9 mouse cellular contexts compared by ENCODE assay signal in the genomic region with DNA sequence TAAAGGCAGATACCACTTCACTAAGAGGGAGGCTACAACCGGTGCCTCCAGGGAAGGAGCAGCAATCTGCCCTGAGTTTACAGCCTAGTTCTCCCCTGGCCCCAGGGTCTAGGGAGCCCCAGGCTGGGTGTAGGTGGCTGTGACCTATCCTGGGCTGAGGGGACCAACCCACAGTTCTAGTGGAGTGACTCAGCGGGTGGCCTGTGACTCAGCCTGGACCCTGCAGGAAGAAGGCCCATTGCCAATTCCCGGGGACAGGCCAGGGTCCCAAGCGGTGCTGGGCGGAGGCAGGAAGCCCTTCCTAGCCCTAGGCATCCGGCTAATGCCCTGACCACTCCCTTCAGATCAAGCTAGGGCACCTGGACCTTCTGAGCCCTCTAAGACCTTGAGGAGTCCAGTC. TPM values are rescaled to one million over a fixed set of nuclear protein-coding genes. Genes with fewer than 3 reads are reported as not detected.
A peak's percentile ranks its signal among the peaks of the same experiment; 100 is the strongest.
DNase-seq lines count a peak whose midpoint lies in the region; ATAC-seq and TF ChIP-seq lines count a peak whose summit lies in the region.
"Had no signal": no experiment of that assay in that cellular context is flagged by ENCODE, and none has a peak within 500 bp of the region (broad histone marks: within the 10 kb centered on the region; RNA-seq: fewer than 3 reads in every experiment).

No protein-coding gene starts in this region.

- H3K9ac ChIP-seq in heart, postnatal 0 days (replicated peaks; ENCODE audit: low read depth, low read length), result no peak overlapping the region
- no peak overlapping the region for H3K9ac ChIP-seq in liver, embryonic 11.5 days (ENCODE audit: low read depth, low read length)
- H3K9ac ChIP-seq in stomach, embryonic 16.5 days (ENCODE audit: low read length), result peak overlapping the region; percentile 53; the same call in 1 of the 2 replicates

- 0 out of 2 replicates have a peak overlapping the region, but pooled peaks have one; percentile 0 for H3K27ac ChIP-seq in heart, postnatal 0 days (ENCODE audit: low read depth)
- no peak overlapping the region for H3K27ac ChIP-seq in liver, embryonic 11.5 days (ENCODE audit: low read depth, low read length)
- H3K27ac ChIP-seq in stomach, embryonic 16.5 days (ENCODE audit: low read length), result peak overlapping the region; percentile 60

- no peak for TF ChIP-seq CTCF in heart, postnatal 0 days (IDR thresholded peaks at IDR 0.05; ENCODE audit: low read depth)

- peaks cover 11% of the 10 kb centered on the region for H3K9me3 ChIP-seq in megakaryocyte, embryonic 14.5 days
- peaks cover 3% of the 10 kb centered on the region; the same call in 1 of the 2 replicates for H3K9me3 ChIP-seq in heart, postnatal 0 days (replicated peaks; ENCODE audit: control insufficient read depth, low read length)
- no peaks in the 10 kb centered on the region; the same call in 1 of the 2 replicates for H3K9me3 ChIP-seq in liver, embryonic 11.5 days (ENCODE audit: control insufficient read depth, low read length)
- H3K9me3 ChIP-seq in stomach, embryonic 16.5 days (replicated peaks; ENCODE audit: control insufficient read depth, low read length), result no peaks in the 10 kb centered on the region

- H3K27me3 ChIP-seq in megakaryocyte, embryonic 14.5 days (replicated peaks), result peaks cover 40% of the 10 kb centered on the region
- no peaks in the 10 kb centered on the region for H3K27me3 ChIP-seq in heart, postnatal 0 days (ENCODE audit: control insufficient read depth, insufficient read depth, low read length)
- H3K27me3 ChIP-seq in liver, embryonic 11.5 days (replicated peaks; ENCODE audit: control insufficient read depth, insufficient read depth, low read length), result 0 out of 2 replicates have a peak, but pooled peaks cover 4% of the 10 kb centered on the region
- H3K27me3 ChIP-seq in stomach, embryonic 16.5 days (ENCODE audit: control insufficient read depth, insufficient read depth, low read length), result no peaks in the 10 kb centered on the region

- ATAC-seq in megakaryocyte, adult 5-6 weeks (ENCODE audit: poor library complexity, severe bottlenecking), result no peak
- peak; percentile 46 for ATAC-seq in heart, postnatal 0 days (ENCODE audit: insufficient read depth, low read depth)
- peak; percentile 24; the same call in 1 of the 2 replicates for ATAC-seq in liver, embryonic 11.5 days (replicated peaks; ENCODE audit: low FRiP score)
- peak; percentile 37; the same call in 1 of the 2 replicates for ATAC-seq in stomach, embryonic 16.5 days (ENCODE audit: insufficient read depth, low FRiP score)

- H3K36me3 ChIP-seq in megakaryocyte, embryonic 14.5 days (replicated peaks; ENCODE audit: low read length), result peaks cover 2% of the 10 kb centered on the region
- H3K36me3 ChIP-seq in heart, postnatal 0 days (replicated peaks; ENCODE audit: control insufficient read depth, insufficient read depth, low read length), result no peaks in the 10 kb centered on the region
- H3K36me3 ChIP-seq in liver, embryonic 11.5 days (ENCODE audit: control insufficient read depth, insufficient read depth, low read length), result 0 out of 2 replicates have a peak, but pooled peaks cover 2% of the 10 kb centered on the region
- no peaks in the 10 kb centered on the region for H3K36me3 ChIP-seq in stomach, embryonic 16.5 days (ENCODE audit: control insufficient read depth, insufficient read depth, low read length)

- intact Hi-C loops in gastrocnemius, postnatal 14 days (cut with DNase I; ENCODE audit: low total_unique reads), result no loop called here

- WGBS in heart, postnatal 0 days, result 47% methylated on average over 6 of the region's 6 CpGs
- WGBS in liver, embryonic 11.5 days, result 71% methylated on average over 6 of the region's 6 CpGs
- WGBS in stomach, embryonic 16.5 days, result 43% methylated on average over 6 of the region's 6 CpGs

- H3K4me1 ChIP-seq in megakaryocyte, embryonic 14.5 days, result peaks cover 54% of the 10 kb centered on the region
- H3K4me1 ChIP-seq in heart, postnatal 0 days (ENCODE audit: control insufficient read depth, insufficient read depth), result peaks cover 45% of the 10 kb centered on the region
- peaks cover 18% of the 10 kb centered on the region for H3K4me1 ChIP-seq in liver, embryonic 11.5 days (replicated peaks; ENCODE audit: control insufficient read depth, insufficient read depth, low read length)
- H3K4me1 ChIP-seq in stomach, embryonic 16.5 days (ENCODE audit: control insufficient read depth, insufficient read depth, low read length), result peaks cover 62% of the 10 kb centered on the region

- DNase-seq in heart, postnatal 0 days (ENCODE audit: low spot score), result peak; percentile 41
- DNase-seq in liver, embryonic 11.5 days (ENCODE audit: low spot score), result no peak
- DNase-seq in ovary, postnatal 10 days (ENCODE audit: low spot score), result no peak
- no peak for DNase-seq in thymus, postnatal 4 days
- no peak for DNase-seq in gastrocnemius, postnatal 14 days
- DNase-seq: cerebellum, adult 9-11 months had no signal

- H3K4me3 ChIP-seq in megakaryocyte, embryonic 14.5 days (replicated peaks), result peak overlapping the region; percentile 14
- H3K4me3 ChIP-seq in heart, postnatal 0 days (ENCODE audit: low read depth, low read length), result no peak overlapping the region
- H3K4me3 ChIP-seq in liver, embryonic 11.5 days (ENCODE audit: low read depth, low read length), result no peak overlapping the region
- no peak overlapping the region for H3K4me3 ChIP-seq in stomach, embryonic 16.5 days (replicated peaks; ENCODE audit: low read length)

- no peak overlapping the region for H3K4me2 ChIP-seq in heart, postnatal 0 days (ENCODE audit: low read depth, low read length)
- H3K4me2 ChIP-seq in liver, embryonic 11.5 days, result no peak overlapping the region
- H3K4me2 ChIP-seq in stomach, embryonic 16.5 days (ENCODE audit: low read depth, low read length), result no peak overlapping the region

- no peak for TF ChIP-seq EP300 in heart, postnatal 0 days (IDR thresholded peaks at IDR 0.05; ENCODE audit: low read depth)

RNA-seq across cellular contexts. Expression of a gene that starts 9.7 kb away (rescaled TPM):
- 0.23 and 3.4 TPM in 2 replicates for polyA plus RNA-seq in megakaryocyte, embryonic 14.5 days (2012; ENCODE audit: insufficient read depth, low replicate concordance)
- 0.48 and 0.83 TPM in 2 replicates for total RNA-seq in megakaryocyte, adult 5-6 weeks (2015)
- 0.18 and 4.0 TPM in 2 replicates for total RNA-seq in megakaryocyte, adult 5-6 weeks (2017)
- total RNA-seq in heart, postnatal 0 days (2014; rRNA removed; ENCODE audit: low replicate concordance), result 69.6 and 95.7 TPM in 2 replicates
- polyA plus RNA-seq in heart, postnatal 0 days (2015; fragmentation: Nextera tagmentation; extraction: Ambion mirVana), result 16.6 and 16.9 TPM in 2 replicates
- 10.7 and 15.5 TPM in 2 replicates for polyA plus RNA-seq in liver, embryonic 11.5 days (2014; fragmentation: Nextera tagmentation; extraction: Ambion mirVana)
- polyA plus RNA-seq in stomach, embryonic 16.5 days (2015; fragmentation: Nextera tagmentation; extraction: Ambion mirVana), result 61.3 and 64.6 TPM in 2 replicates
- total RNA-seq in gastrocnemius, postnatal 14 days (2021), result 10 to 100 TPM; 17.9 to 18.0 TPM

RNA-seq across cellular contexts. Expression of a gene that starts 41.2 kb away (rescaled TPM):
- polyA plus RNA-seq in megakaryocyte, embryonic 14.5 days (2012; ENCODE audit: insufficient read depth, low replicate concordance), result 99.7 and 1,213 TPM in 2 replicates
- 1,036 and 1,070 TPM in 2 replicates for total RNA-seq in megakaryocyte, adult 5-6 weeks (2015)
- total RNA-seq in megakaryocyte, adult 5-6 weeks (2017), result 1,935 and 2,289 TPM in 2 replicates
- total RNA-seq in heart, postnatal 0 days (2014; rRNA removed; ENCODE audit: low replicate concordance), result 706 and 957 TPM in 2 replicates
- polyA plus RNA-seq in heart, postnatal 0 days (2015; fragmentation: Nextera tagmentation; extraction: Ambion mirVana), result 356 and 378 TPM in 2 replicates
- polyA plus RNA-seq in liver, embryonic 11.5 days (2014; fragmentation: Nextera tagmentation; extraction: Ambion mirVana), result 736 and 852 TPM in 2 replicates
- polyA plus RNA-seq in stomach, embryonic 16.5 days (2015; fragmentation: Nextera tagmentation; extraction: Ambion mirVana), result 408 and 537 TPM in 2 replicates
- 100 to 1,000 TPM; 456 to 506 TPM for total RNA-seq in gastrocnemius, postnatal 14 days (2021)

RNA-seq across cellular contexts. Expression of a gene that starts 44.7 kb away (rescaled TPM):
- polyA plus RNA-seq in megakaryocyte, embryonic 14.5 days (2012; ENCODE audit: insufficient read depth, low replicate concordance), result 509 and 1,399 TPM in 2 replicates
- 55.7 and 58.0 TPM in 2 replicates for total RNA-seq in megakaryocyte, adult 5-6 weeks (2015)
- 32.0 and 39.1 TPM in 2 replicates for total RNA-seq in megakaryocyte, adult 5-6 weeks (2017)
- 74.5 and 115 TPM in 2 replicates for total RNA-seq in heart, postnatal 0 days (2014; rRNA removed; ENCODE audit: low replicate concordance)
- polyA plus RNA-seq in heart, postnatal 0 days (2015; fragmentation: Nextera tagmentation; extraction: Ambion mirVana), result 130 and 156 TPM in 2 replicates
- 211 and 217 TPM in 2 replicates for polyA plus RNA-seq in liver, embryonic 11.5 days (2014; fragmentation: Nextera tagmentation; extraction: Ambion mirVana)
- 154 and 171 TPM in 2 replicates for polyA plus RNA-seq in stomach, embryonic 16.5 days (2015; fragmentation: Nextera tagmentation; extraction: Ambion mirVana)
- 10 to 100 TPM; 95.7 to 97.3 TPM for total RNA-seq in gastrocnemius, postnatal 14 days (2021)

RNA-seq across cellular contexts. Expression of a gene that starts 57.3 kb away (rescaled TPM):
- 8.4 and 46.3 TPM in 2 replicates for polyA plus RNA-seq in megakaryocyte, embryonic 14.5 days (2012; ENCODE audit: insufficient read depth, low replicate concordance)
- 16.0 and 16.4 TPM in 2 replicates for total RNA-seq in megakaryocyte, adult 5-6 weeks (2015)
- total RNA-seq in megakaryocyte, adult 5-6 weeks (2017), result 12.1 and 12.8 TPM in 2 replicates
- 14.6 and 15.3 TPM in 2 replicates for total RNA-seq in heart, postnatal 0 days (2014; rRNA removed; ENCODE audit: low replicate concordance)
- 6.2 and 6.5 TPM in 2 replicates for polyA plus RNA-seq in heart, postnatal 0 days (2015; fragmentation: Nextera tagmentation; extraction: Ambion mirVana)
- 9.4 and 9.6 TPM in 2 replicates for polyA plus RNA-seq in liver, embryonic 11.5 days (2014; fragmentation: Nextera tagmentation; extraction: Ambion mirVana)
- 4.3 and 4.6 TPM in 2 replicates for polyA plus RNA-seq in stomach, embryonic 16.5 days (2015; fragmentation: Nextera tagmentation; extraction: Ambion mirVana)
- 1 to 10 TPM; 6.8 to 9.2 TPM for total RNA-seq in gastrocnemius, postnatal 14 days (2021)
